Mouse (Mus musculus) megakaryocyte, embryonic 14.5 days (primary cell): ENCODE results near the gene Cacnb2.

Experiments
- FLI1 ChIP-seq: IDR thresholded peaks from 2 replicates; pipeline ENCODE4 v1.6.1; 2012; ENCODE audit warnings: low read length, inconsistent platforms, mixed read lengths
- GATA1 ChIP-seq: IDR thresholded peaks from 3 replicates; pipeline ENCODE4 v1.6.1; 2012; ENCODE audit warnings: mixed read lengths, low read length, inconsistent platforms, borderline replicate concordance

DNA sequence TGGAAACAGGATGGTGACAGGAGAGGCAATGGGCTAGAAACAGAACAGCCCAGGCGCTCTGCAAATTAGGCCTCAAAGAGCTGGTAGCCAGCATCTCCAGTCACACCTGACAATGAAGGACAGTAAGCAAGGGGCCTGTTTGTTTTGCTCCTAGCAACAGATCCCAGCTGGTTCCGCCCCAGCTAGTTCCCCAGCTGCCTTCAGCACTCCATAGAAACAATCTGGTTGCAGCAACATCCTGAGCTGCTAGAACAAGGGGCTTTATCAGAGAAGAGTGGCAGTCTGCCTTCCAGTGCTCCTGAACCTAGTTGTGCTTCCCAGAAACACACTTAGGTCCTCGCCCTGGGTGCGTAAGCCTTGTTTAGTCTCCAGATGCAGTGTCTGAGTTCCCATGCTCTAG lies 5.7 kb downstream of the Cacnb2 start:
- TF ChIP-seq GATA1 (no peak), FLI1 (no peak)
